Mouse (Mus musculus): ENCODE measurements around the gene Taf1c. TPM values are rescaled to one million over a fixed set of nuclear protein-coding genes. Genes with fewer than 3 reads are reported as not detected.

Taf1c gene
- 19.2 to 21.4 TPM (median 20.7 TPM) in 4 replicates for total RNA-seq (2023; ENCODE audit: inconsistent age)

GRCm38 (mm10) chr8:119604996-119605395 is at the start of gene Taf1c:
Gene Taf1c (minus strand): TSS chr8:119605222.

DNA sequence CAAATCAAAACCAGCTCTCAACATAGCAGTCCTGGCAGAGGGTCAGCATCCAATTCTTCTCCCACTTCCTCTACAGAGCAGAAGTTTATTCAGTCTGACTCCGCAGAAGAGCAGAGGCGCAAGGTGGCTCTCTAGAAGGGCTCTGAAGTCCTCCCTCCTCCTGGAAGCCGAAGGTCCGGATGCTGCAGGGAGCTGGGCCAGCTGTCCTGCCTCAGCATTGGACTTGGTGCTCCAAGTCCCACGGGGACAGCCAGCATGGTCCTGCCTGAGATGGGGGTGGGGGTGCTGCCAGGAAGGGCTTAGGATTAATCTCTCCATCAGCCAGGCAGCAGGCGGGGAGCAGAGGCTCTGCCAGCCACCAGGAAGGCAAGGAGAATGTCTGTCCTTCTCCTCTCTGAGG is 30.4 kb upstream of the Taf1c start, which contains the start of gene Kcng4:
Gene Kcng4, minus strand, starts transcription at position 303 of the 400 bp plus-strand sequence.

GRCm38 (mm10) chr8:119612471-119612870 is 7.4 kb upstream of the Taf1c start, which contains the start of gene Adad2:
Gene Adad2 (plus strand): TSS chr8:119612747.

GRCm38 (mm10) chr8:119574437-119575365 is 30.3 kb downstream of the Taf1c start, which contains the start of the genes Hsdl1 and Dnaaf1:
Gene Hsdl1 (minus strand): TSS chr8:119575183.
Gene Dnaaf1 (plus strand): TSS chr8:119575235.

DNA sequence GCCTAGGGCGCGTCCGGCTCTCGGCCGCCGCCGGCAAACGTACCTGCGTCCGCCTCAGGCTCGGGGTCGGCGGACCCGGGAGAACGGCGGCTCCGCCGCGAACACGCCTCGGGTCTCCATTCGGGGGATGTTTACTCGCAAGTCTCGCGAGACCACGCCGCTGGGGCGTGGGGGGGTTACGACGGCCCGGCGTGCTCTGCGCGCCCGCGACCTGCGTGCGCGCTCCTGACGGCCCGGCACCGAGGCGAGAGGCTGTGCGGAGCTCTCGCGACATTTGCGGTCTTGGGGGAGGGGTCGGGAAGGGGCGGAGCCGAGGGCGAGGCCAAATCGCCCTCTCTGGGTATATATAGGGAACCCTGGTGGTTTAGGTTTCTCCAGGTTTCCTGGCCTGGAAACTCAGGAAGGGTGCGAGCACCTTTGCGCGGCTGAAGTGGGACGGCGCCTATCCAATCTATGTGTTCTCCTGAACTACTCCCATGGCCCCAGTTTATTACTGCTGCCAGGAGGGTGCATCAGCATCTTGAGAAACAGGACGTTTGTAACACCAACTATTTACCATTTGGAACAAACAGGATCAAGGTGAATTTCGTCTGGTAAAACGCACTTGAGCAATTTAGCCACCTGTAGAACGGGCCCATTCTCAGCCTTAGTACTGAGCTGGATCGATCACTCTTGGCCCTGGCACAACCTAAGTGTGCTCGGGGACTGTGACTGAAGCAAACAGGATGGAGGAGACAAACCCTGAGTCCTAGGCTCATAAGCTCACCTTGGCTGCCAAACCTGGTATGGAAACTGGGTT is 46.2 kb downstream of the Taf1c start, which contains the start of gene Mbtps1:
Gene Mbtps1, minus strand, starts transcription at position 133 of the 799 bp plus-strand sequence.

Other genes with a start within 250 kb of the Taf1c start
- gene Mlycd, start 210.3 kb downstream of the Taf1c start, total RNA-seq (2023; ENCODE audit: inconsistent age), result 16.8 to 18.9 TPM (median 17.8 TPM) in 4 replicates
- gene Osgin1, start 171.1 kb downstream of the Taf1c start, total RNA-seq (2023; ENCODE audit: inconsistent age), result 5.4 to 10.0 TPM (median 6.8 TPM) in 4 replicates
- gene Necab2, start 158.5 kb downstream of the Taf1c start, total RNA-seq (2023; ENCODE audit: inconsistent age), result 0.26 TPM in 1 of 4 replicates, not detected in the others
- 0.42 to 1.5 TPM (median 0.86 TPM) in 4 replicates for gene Slc38a8, start 103.5 kb downstream of the Taf1c start, total RNA-seq (2023; ENCODE audit: inconsistent age)
- 111 to 116 TPM (median 115 TPM) in 4 replicates for gene Mbtps1, start 46.5 kb downstream of the Taf1c start, total RNA-seq (2023; ENCODE audit: inconsistent age)
- 38.3 to 50.0 TPM (median 44.7 TPM) in 4 replicates for gene Hsdl1, start 30.0 kb downstream of the Taf1c start, total RNA-seq (2023; ENCODE audit: inconsistent age)
- not detected in 4 replicates for gene Dnaaf1, start 30.0 kb downstream of the Taf1c start, total RNA-seq (2023; ENCODE audit: inconsistent age)
- not detected in 4 replicates for gene Adad2, start 7.5 kb upstream of the Taf1c start, total RNA-seq (2023; ENCODE audit: inconsistent age)
- not detected in 4 replicates for gene Kcng4, start 30.5 kb upstream of the Taf1c start, total RNA-seq (2023; ENCODE audit: inconsistent age)
- gene Wfdc1, start 61.1 kb upstream of the Taf1c start, total RNA-seq (2023; ENCODE audit: inconsistent age), result not detected in 4 replicates
- not detected in 4 replicates for gene Atp2c2, start 94.8 kb upstream of the Taf1c start, total RNA-seq (2023; ENCODE audit: inconsistent age)
- gene Tldc1, start 173.2 kb upstream of the Taf1c start, total RNA-seq (2023; ENCODE audit: inconsistent age), result 4.3 to 5.9 TPM (median 5.5 TPM) in 4 replicates
- gene Cotl1, start 235.3 kb upstream of the Taf1c start, total RNA-seq (2023; ENCODE audit: inconsistent age), result 395 to 421 TPM (median 401 TPM) in 4 replicates